Mouse (Mus musculus): ENCODE results near the gene Ctnnb1.
"Not testable (repeated sequence)": the region's sequence is repeated elsewhere in the genome, so short reads cannot be mapped to it uniquely, and the experiment has no call there.

Gene Ctnnb1

DNA sequence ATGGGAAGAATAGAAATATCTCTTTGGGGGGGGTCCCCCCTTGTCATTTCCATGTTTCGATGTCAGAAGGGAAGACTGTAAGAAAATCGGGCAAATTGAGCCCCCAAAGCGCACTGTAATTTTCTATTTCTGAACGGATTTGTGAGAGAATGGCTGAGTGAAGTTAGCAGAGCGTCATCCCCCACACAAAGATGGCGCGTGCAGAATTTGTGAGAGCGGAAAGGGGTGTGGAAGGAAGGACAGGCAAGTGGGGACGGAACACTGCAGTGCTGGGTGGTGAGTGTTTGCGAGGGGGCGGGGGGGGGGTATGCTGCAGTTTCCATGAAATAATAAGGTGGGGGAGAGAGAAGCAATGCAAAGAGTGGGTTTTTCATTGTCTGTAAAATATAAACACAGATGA lies at the start of gene Ctnnb1:
Gene Ctnnb1 (plus strand): TSS at position 136 of the 400 bp plus-strand sequence.
- no peak for DNase-seq (ENCODE audit: low spot score)

DNA sequence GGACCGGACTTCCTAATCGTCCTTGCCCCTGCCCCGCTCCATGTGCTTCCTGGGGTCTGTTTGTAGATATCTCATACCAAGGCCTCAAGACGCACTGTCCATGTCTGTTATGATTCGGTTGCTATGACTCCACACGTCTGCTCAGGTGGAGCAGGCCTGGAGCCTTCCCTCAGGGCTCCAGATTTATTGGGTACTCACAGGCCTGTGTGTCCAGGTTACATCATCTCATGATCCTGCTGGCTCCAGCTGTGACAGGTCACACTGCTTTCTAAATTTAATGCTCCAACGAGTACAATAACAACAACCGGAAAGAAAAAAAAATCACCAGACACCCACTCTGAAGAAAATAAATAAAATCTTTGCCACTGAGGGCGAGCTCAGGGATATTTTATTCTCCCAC lies 48.7 kb upstream of the Ctnnb1 start:
- no peak for DNase-seq (ENCODE audit: low spot score)

DNA sequence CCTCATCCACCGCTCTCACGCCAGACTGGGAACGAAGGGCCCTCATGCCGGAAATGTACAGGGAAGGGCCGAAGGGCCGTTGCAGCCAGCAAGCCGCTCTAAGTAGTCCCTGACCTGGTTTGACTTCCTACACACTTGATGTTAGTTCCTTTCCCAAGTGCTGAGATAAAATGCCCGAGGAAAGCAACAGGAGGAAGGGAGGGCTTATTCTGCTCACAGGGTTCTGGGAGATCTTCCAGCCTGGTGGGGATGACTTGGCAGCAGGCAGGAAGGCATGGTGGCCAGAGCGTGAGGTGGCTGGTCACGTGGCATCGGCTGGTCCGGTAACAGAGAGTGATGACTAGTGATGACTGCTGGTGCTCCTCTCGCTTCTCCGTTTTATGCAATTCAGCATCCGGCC lies 47.9 kb upstream of the Ctnnb1 start:
- DNase-seq (ENCODE audit: low spot score), result peak; percentile 65

DNA sequence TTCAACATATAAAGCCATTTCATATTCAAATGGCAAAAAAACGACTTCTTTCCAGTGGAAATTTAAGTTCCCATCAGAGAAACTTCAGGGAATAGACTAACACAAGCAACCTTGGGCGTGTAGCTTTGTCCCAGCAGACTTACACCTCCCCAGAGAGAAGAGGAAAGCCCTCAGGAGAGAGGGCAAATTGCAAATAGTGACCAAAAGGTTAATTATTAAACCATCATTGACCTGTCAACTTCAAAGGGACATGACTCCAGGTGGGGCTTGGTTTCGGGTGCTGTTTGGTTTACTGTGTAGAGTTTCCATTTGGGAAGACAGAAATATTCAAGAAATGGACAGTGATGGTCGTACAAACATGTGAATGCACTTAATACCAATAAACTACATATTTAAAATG lies 47.2 kb upstream of the Ctnnb1 start:
- DNase-seq (ENCODE audit: low spot score), result no peak

DNA sequence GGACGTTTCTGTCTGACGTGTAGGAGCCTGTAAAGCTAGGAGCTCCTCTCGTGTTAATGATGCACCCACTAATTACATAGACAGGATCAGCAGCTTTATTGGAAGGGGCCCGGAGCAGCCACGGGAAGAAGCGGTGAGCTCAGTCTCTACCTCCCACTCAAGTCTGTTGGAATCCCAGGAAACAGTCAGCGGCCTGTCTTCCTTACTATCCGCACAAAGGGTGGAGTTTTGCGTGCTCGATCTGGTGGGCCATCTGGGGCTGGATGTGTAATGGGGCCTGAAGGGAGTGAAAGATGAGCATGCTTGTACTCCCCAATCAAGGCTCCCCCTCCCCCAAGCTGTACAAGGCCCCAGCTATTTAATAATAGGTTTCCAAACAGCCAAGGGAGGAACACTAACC lies 44.3 kb upstream of the Ctnnb1 start:
- no peak for DNase-seq (ENCODE audit: low spot score)

DNA sequence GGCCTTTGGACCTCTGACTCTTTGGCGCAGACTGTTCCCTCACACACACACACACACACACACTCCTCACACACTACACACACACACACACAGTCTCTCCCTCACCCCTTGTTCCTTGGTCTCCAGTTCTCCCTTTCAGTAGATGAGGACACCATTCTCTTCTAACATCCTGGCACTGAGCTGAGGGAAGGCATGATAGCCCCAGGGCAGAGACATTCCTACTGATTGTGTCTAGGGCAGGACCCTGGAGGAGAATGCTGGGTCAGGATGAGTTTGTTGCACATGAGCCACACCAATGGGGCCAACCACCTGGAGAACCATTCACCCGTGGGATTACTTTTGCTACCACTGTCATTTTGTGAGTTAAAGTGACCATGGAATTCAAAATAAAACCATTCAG lies 41.4 kb upstream of the Ctnnb1 start:
- DNase-seq (ENCODE audit: low spot score), result no peak

DNA sequence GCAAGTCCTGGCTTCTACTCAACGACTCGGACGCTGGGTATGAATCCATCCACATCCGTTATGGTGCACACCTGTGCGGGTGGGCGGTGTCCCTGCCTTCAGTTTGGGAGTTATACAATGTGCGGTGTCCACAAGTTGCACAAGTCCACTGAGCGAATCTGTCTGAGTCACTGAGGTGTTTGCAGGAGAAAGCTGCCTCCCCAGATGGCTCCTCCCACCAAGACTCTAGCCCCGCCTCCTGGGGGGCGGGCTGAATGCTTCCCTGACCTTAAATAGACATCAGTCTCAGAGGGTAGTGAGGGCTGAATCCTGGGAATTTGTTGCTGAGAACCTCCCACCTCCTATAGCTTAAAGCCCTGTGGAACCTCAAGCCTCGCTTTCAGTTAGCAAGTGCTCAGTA lies 35.6 kb upstream of the Ctnnb1 start:
- DNase-seq (ENCODE audit: low spot score), result peak; percentile 26

DNA sequence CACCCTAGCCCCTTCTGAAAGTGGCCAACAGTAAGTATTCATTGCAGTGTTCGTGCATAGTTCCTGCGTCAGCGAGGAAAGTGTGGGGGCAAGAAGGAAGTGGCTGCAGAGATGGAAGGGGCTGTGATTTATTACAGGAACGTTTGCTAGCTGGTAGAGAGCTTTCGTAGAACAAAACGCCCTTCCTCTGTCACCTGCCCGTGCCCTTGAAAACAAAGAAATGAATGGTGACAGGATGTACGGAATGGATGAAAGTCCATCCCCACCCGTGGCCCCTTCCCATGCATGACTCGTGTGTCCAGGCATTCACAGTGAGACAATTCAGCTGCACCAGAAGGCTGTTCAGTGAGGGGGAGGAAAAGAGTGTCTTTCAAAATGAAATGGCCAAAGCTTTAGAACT lies 35.0 kb upstream of the Ctnnb1 start:
- DNase-seq (ENCODE audit: low spot score), result no peak

DNA sequence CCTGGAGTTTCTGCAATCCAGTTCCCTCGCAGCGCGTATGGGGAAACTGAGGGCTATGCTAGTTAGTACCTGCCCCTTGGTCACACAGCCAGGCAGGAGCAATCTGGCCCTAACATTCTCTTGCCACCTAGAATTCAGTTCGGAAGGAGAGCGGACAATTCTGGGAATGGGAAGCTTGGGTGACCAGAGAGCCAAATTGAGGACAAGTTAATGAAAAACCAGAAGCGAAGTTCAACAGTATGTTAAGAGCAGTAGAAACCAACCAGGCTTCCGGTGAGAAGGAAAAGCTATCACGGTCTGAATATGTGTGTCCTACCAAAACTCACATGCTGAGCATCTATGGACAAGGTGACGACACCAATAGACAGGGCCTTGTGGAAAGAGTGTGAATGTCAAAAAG lies 34.6 kb upstream of the Ctnnb1 start:
- no peak for DNase-seq (ENCODE audit: low spot score)

DNA sequence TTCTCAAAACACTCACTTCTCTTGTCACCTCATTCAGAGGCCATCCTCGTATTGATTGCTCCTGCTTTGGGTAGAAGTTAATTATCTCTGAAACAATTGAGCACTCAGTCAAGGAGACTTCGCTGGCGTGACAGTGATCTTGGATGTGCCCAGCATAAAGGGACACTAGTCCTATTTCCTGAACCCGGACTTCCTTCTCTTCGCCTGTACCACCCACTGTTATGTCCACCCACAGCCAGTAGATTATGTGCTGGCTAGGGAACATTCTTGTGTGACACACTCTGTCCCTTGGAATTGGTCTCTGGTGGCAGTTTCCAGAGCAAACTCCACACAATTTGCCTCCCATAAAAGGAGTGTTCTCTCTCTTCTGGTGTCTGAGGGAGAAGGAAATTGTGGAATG lies 32.5 kb upstream of the Ctnnb1 start:
- DNase-seq (ENCODE audit: low spot score), result no peak

DNA sequence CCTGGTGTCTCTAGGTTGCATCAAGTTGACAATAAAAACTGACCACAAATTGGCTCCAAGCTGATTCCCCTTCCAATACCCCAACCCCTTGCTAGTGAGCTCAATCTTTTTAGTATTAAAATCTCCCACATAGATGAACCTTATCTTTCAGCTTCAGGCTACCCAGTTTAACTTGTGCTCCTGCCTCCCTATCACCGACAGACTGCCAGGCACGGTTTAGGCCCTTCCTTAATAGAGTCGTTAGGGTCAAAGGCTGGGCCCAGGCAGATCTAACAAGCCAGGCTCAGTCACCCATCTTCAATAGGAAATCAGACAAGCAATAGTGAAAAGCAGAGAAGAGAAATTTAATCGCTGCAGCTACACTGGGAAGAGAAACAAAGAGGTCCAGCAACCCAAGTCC lies 31.7 kb upstream of the Ctnnb1 start:
- no peak for DNase-seq (ENCODE audit: low spot score)

DNA sequence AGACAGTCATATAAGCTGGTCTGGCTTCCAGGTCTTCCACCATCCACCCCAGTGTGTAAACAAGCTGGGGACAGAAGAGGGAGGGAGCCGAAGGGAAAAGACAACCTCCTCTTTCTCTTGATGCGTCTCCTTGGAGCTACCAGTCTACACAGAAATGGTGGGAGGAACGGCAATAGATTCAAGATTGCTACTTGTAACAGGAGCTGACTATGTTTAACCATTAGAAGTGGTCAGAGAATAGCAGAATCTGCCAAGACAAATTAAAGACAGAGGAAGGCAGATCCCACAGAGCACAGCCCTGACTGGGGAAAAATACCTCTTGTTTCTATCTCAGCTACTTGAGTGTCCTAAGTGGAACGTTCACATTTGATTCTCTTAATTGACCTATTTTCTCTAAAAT lies 29.2 kb upstream of the Ctnnb1 start:
- no peak for DNase-seq (ENCODE audit: low spot score)

DNA sequence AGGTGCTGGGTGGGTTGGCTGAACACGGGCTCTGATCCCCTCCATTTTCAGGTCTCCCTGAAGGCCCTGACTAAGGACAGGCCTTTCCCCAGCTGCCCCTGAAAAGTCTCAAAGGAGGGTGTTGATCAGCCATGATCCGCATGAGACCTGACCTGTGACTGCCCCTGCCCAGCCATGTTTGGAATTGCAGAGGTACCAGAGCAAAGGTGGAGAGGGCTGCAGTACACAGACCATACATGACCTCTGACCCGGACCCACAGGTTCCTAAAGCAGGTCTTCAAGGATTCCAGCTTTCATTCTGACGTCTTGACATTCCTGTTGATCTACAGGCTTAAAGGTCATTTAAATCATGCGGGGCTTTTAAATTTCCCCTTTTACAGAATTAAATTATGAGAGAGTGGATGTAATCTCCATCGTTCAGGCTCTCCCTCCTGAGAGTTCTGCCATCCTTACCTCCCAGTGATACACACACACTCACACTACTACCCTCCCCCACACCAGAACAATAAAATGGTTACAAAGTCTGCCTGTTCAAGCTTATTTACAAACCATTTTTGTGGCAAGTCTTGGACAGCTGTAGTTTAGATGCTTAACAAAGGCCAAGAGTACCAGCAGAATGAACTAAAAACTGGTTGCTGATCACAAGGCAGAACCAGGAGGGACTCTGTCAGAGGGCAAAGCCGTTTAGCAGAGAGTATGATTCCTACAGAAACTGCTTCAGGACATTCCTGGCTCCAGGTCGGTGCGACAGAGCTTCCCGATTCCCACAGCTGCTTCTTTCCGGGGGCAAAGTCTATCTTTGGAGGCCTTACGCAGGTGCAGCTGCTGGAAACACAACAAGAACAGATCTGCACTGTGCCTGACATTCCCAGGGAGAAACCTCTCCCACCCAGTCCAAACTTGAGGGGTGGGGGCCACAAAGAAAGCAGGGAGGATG lies 28.4 kb upstream of the Ctnnb1 start:
- no peak for DNase-seq (ENCODE audit: low spot score)

DNA sequence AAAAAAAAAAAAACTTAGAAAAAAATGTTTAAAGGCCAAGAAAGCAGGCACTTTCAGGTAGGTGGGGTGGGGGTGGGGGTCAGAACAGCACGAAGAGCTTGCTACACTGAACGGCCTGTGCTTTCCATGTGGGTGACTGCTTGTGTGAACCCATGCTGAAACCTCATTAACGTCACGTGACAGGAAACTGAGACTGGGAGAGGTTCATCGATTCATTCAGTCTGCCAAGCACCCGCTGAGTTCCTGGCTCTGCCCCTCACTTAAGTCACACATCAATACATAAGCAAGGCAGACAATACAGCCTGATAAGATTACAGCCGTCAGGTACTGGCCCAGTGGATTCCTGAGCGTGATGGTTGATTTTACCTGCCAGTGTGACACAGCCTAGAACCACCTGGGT lies 26.5 kb upstream of the Ctnnb1 start:
- no peak for DNase-seq (ENCODE audit: low spot score)

DNA sequence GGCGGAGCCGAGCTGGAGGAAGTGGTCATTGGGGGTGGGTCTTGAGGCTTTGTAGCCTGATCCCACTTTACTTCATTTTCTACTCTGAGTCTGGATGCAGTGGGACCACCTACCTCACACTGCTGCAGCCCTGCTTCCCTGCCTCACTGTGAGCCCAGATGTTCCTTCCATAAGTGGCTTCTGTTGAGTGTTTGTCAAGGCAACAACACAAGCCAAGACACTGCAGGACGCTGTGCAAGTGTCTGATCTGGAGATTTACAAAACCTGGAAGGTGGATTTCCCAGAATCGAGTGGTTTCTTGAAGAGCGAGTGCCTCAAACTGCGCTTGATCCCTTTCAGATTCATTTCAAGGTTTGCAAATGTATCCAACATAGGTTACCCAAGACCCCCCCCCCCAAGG lies 20.6 kb upstream of the Ctnnb1 start:
- DNase-seq (ENCODE audit: low spot score), result no peak

DNA sequence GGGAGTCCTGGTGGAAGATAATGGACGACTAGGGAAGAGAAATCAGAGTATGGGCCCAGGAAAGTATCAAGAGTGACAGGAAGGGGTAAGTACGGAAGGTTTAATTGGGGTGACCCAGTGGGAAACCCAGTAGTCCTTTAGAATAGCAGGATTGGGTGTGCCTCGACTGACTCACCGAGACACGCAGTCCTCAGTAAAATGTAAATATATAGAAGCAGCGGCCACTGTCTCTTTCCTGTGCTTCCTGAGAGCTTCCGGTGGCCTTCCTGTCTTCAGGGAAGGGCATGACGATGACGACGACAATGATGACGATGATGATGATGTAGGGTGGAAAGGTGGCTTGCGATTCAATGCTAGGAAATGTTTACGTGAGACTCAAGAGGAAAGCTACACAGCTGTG lies 15.9 kb upstream of the Ctnnb1 start:
- no peak for DNase-seq (ENCODE audit: low spot score)

DNA sequence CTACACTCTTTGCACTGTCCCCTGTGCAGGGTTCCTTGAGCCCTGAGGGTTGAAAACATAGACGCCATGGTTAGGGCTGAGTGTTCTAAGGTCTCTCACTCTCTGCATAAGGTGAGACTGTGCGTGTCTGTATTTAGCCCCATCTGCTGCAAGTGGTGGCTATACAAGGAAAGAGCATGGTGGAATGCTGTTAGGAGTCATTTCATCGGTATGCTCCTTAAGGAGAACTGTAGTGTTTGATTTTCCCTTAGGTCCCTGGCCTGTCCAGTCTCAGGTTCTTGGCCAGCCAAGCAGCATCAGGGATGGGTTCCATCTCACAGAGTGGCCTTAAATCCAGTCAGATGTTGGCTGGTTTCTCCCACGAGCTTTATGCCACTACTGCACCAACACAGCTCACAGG lies 14.6 kb upstream of the Ctnnb1 start:
- no peak for DNase-seq (ENCODE audit: low spot score)

DNA sequence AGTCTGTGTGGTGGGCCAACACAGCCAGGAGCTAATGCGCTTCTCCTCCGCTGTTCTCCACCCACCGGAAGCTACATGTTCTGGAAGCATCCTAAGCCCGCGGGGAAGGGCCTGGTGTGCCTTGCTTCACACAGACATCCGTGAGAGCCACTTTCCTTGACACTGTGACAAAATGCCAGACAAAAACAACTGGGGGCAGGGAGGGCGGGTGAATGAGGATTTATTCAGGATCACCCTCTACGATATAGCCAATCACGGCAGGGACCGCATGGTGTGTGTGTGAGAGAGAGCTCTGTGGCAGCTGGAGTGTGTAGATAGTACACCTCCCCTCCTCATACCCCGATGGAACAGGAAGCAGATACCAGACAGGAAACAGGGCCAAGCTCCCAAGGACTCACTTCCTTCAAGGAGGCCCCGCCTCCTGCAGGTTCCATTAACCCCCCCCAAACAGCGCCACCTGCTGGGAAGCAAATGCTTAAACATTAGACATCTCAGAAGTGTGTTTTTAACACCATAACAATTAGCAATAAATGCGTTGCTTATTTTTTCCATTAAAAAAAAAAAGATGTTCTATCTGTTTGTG lies 14.0 kb upstream of the Ctnnb1 start:
- DNase-seq (ENCODE audit: low spot score), result no peak

DNA sequence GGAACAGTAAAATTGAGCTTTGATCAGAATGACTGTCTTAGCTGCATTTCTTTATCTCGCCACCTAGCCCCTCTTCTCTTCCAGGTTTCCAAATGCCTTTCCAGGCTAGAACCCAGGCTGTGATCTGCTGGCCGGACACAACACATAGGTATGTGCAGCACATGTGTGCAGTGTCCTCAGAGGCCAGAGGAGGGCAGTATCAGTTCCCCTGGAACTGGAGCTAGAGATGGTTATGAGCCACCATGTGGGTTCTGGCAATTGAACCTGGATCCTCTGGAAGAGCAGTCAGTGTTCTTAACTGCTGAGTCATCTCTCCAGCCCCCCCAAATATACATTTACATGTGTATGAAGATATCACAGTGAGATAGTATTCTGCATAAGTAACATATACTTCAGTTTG lies 11.4 kb upstream of the Ctnnb1 start:
- not testable (repeated sequence) for DNase-seq (ENCODE audit: low spot score)

DNA sequence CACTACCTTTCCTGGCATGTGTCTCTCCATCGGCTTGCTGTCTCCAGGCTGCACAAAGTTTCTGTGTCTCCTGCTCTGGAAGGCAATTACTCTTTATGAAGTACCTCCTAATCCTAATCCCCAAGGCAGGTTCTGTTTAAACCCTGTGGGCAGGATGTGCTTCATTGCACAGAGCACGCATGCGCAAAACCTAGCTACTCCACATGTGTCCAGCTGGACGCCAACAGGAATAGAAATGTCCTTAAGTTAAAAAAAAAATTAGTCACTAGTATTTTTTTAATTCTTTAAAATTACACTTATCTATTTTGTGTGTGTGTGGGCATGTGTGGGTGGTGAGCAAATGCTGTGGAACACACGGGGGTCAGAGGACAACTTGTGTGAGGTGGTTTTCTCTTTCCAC lies 10.8 kb upstream of the Ctnnb1 start:
- DNase-seq (ENCODE audit: low spot score), result no peak

DNA sequence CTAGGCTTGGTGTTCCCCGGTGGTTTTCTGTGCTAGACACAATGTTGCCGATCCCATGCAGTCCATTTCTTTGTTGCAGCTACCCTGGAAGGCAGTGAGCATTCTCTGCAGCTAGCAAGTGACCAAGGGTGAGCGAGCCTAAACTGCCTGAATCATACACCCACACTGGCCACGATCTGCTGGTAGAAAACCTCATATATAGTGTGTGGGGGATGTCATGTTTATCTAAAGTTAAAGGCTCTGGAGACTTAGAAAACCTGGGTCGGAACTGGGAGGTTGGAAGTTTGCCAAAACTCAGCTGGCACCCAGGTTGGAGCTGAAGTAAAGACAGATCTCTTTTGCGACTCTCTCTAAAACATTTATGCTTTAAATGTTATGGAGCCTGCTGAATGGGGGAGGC lies 10.4 kb upstream of the Ctnnb1 start:
- DNase-seq (ENCODE audit: low spot score), result no peak

DNA sequence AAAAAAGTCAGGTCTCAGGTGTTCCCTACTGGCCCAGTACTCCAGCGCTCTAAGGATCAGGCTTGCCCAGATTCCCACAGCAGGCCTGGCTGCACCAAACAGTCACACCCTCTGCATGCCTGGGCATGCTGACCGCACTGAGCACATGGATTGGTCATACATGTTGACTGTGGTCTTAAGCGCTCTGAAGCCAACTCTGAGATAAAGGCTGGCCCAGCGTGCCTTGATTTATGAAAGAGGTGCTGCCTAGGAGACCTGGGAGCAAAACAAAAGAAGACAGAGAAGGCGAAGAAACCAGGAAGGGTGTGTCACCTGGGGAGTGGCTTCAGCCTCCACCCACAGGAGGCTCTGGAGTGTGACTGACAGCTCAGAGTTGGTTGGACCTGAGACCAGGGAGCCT lies 9.9 kb upstream of the Ctnnb1 start:
- DNase-seq (ENCODE audit: low spot score), result no peak

DNA sequence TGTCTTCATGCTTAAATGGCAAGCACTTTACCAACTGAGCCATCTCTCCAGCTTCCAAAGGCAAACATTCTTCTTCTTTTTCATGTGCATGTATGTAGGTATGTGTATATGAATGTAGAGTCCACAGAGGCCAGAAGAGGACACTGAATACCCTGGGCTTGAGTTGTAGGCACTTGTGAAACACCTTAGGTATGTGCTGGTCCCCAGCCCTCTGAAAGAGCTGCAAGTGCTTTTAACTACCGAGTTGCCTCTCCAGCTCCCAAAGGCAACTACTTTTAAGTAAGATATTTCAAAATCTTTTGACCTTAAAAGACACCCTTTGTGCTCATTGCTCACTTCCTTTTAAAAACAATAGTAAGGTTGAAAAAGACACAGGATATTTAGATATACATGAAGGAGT lies 2.9 kb upstream of the Ctnnb1 start:
- DNase-seq (ENCODE audit: low spot score), result no peak

Data from lung, postnatal 25 days (tissue).